Mouse (Mus musculus) midbrain, embryonic 15.5 days (tissue): ENCODE measurements around the gene Tctex1d4. TPM values are rescaled to one million over a fixed set of nuclear protein-coding genes. Genes with fewer than 3 reads are reported as not detected.

Experiments used
- ATAC-seq: fragments of 200-750 bp; cut with Nextera tagmentation; replicated peaks from 2 replicates; pipeline ENCODE4 v1.8.0; 2017; ENCODE audit warnings: moderate TSS enrichment
- H3K27ac ChIP-seq: fragments of 300-500 bp; sonication (generic); 2 replicates; pipeline ENCODE4 v1.5.1; 2015; ENCODE audit warnings: mild to moderate bottlenecking, inconsistent platforms
- H3K27me3 ChIP-seq: fragments of 300-500 bp; sonication (generic); replicated peaks from 2 replicates; pipeline ENCODE4 v1.6.1; 2015; ENCODE audit warnings: inconsistent platforms
- H3K36me3 ChIP-seq: fragments of 300-500 bp; sonication (generic); replicated peaks from 2 replicates; pipeline ENCODE4 v1.6.1; 2015; ENCODE audit warnings: inconsistent platforms
- H3K4me1 ChIP-seq: fragments of 300-500 bp; sonication (generic); 2 replicates; pipeline ENCODE4 v1.6.1; 2015; ENCODE audit warnings: inconsistent platforms
- H3K4me2 ChIP-seq: fragments of 300-500 bp; sonication (generic); 2 replicates; pipeline ENCODE4 v1.6.1; 2015; ENCODE audit warnings: inconsistent platforms, mild to moderate bottlenecking, moderate library complexity
- H3K4me3 ChIP-seq: fragments of 300-500 bp; sonication (generic); 2 replicates; pipeline ENCODE4 v1.5.1; 2015; ENCODE audit warnings: mild to moderate bottlenecking, inconsistent platforms
- H3K9ac ChIP-seq: fragments of 300-500 bp; sonication (generic); 2 replicates; pipeline ENCODE4 v1.6.1; 2015; ENCODE audit warnings: mild to moderate bottlenecking, inconsistent platforms
- H3K9me3 ChIP-seq: fragments of 300-500 bp; sonication (generic); 2 replicates; pipeline ENCODE4 v1.6.1; 2016; ENCODE audit warnings: inconsistent platforms
- WGBS: fragments of 180-500 bp; shearing (Covaris S2); methylation state at CpG from one replicate; pipeline ENCODE4 v1.1.7; 2015; ENCODE audit warnings: mixed read lengths; 5-methylcytosine and 5-hydroxymethylcytosine counted together
- microRNA-seq: library from miRNA; unstranded; fragments of <30 nt; microRNA quantifications from one replicate; pipeline ENCODE4, GENCODE M21; 2016
- polyA plus RNA-seq: library from polyadenylated mRNA; unstranded; fragments of >200 nt; fragmentation: Nextera tagmentation; extraction: Ambion mirVana; gene quantifications from 2 replicates; pipeline ENCODE4 v1.2.1, GENCODE M21; 2015

The Tctex1d4 gene
- polyA plus RNA-seq, 1 experiment from 2014 or later: not detected

DNA sequence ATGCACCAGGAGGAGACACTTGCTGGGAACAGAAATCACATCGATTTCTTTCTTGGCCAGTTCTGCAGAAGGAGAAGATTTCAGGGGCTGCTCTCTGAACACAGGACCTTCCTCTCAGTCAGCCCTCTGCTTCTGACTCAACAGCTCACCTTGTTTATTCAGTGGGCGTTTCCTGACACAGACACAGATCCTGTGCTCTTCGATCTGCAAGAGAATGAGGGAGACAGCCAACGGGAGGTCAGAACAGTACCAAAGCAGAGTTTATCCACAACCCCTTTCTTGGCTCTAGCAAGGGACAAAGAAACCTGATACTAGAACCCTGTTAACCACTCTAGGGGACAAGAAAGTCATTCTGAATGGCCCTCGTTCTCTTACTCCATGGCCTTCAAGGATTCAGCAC is 43.3 kb downstream of the Tctex1d4 start:
- Histone ChIP-seq H3K4me1 (no peaks in the 10 kb centered on the region), H3K36me3 (no peaks in the 10 kb centered on the region), H3K27ac (no peak overlapping the region), H3K9me3 (no peaks in the 10 kb centered on the region), H3K9ac (no peak overlapping the region), H3K4me3 (no peak overlapping the region), H3K4me2 (no peak overlapping the region), H3K27me3 (no peaks in the 10 kb centered on the region)
- 93% methylated on average over 5 of the region's 5 CpGs for WGBS
- ATAC-seq: no peak

Small RNAs within 50 kb of the gene (microRNA-seq; reads per million reads assigned to microRNA genes)
- not detected for gene Gm22398

Other genes with a start within 250 kb of the Tctex1d4 start
- gene Zswim5, start 249.4 kb upstream of the Tctex1d4 start, polyA plus RNA-seq: 6.7 and 6.8 TPM in 2 replicates
- 51.4 and 59.7 TPM in 2 replicates for gene Urod, start 132.4 kb upstream of the Tctex1d4 start, polyA plus RNA-seq
- gene Hectd3, start 131.5 kb upstream of the Tctex1d4 start, polyA plus RNA-seq: 25.8 and 27.0 TPM in 2 replicates
- gene Eif2b3, start 107.4 kb upstream of the Tctex1d4 start, polyA plus RNA-seq: 44.6 and 46.2 TPM in 2 replicates
- gene Ptch2, start 30.7 kb upstream of the Tctex1d4 start, polyA plus RNA-seq: 7.7 and 9.0 TPM in 2 replicates
- gene Btbd19, start 1.1 kb upstream of the Tctex1d4 start, polyA plus RNA-seq: 3.9 and 4.3 TPM in 2 replicates
- 19.1 and 19.3 TPM in 2 replicates for gene Plk3, start 7.2 kb downstream of the Tctex1d4 start, polyA plus RNA-seq
- gene Rps8, start 29.4 kb downstream of the Tctex1d4 start, polyA plus RNA-seq: 430 and 431 TPM in 2 replicates
- 8.1 and 10.0 TPM in 2 replicates for gene Kif2c, start 55.8 kb downstream of the Tctex1d4 start, polyA plus RNA-seq
- gene Tmem53, start 125.2 kb downstream of the Tctex1d4 start, polyA plus RNA-seq: 9.6 and 11.1 TPM in 2 replicates
- gene Armh1, start 125.3 kb downstream of the Tctex1d4 start, polyA plus RNA-seq: 1.8 TPM in 2 replicates